Mouse (Mus musculus) lung, embryonic 15.5 days (tissue): ENCODE data around the gene Med17. TPM values are rescaled to one million over a fixed set of nuclear protein-coding genes. Genes with fewer than 3 reads are reported as not detected.

Source experiments
- ATAC-seq: fragments of 200-750 bp; cut with Nextera tagmentation; 2 replicates; pipeline ENCODE4 v1.8.0; 2017; ENCODE audit warnings: moderate number of reproducible peaks, borderline replicate concordance; ENCODE audit not compliant: low FRiP score, low TSS enrichment; ENCODE audit errors: extremely low read depth
- H3K27ac ChIP-seq: fragments of 300-500 bp; sonication (generic); 2 replicates; pipeline ENCODE4 v1.5.1; 2015; ENCODE audit warnings: moderate library complexity, mild to moderate bottlenecking, inconsistent platforms
- H3K27me3 ChIP-seq: fragments of 300-500 bp; sonication (generic); 2 replicates; pipeline ENCODE4 v1.6.1; 2015; ENCODE audit warnings: inconsistent platforms
- H3K36me3 ChIP-seq: fragments of 300-500 bp; sonication (generic); 2 replicates; pipeline ENCODE4 v1.6.1; 2015; ENCODE audit warnings: inconsistent platforms
- H3K4me1 ChIP-seq: fragments of 300-500 bp; sonication (generic); 2 replicates; pipeline ENCODE4 v1.6.1; 2015; ENCODE audit warnings: inconsistent platforms
- H3K4me2 ChIP-seq: fragments of 300-500 bp; sonication (generic); 2 replicates; pipeline ENCODE4 v1.6.1; 2015; ENCODE audit warnings: inconsistent platforms, mild to moderate bottlenecking, moderate library complexity
- H3K4me3 ChIP-seq: fragments of 300-500 bp; sonication (generic); 2 replicates; pipeline ENCODE4 v1.5.1; 2015; ENCODE audit warnings: mild to moderate bottlenecking, inconsistent platforms
- H3K9ac ChIP-seq: fragments of 300-500 bp; sonication (generic); 2 replicates; pipeline ENCODE4 v1.6.1; 2015; ENCODE audit warnings: inconsistent platforms
- H3K9me3 ChIP-seq: fragments of 300-500 bp; sonication (generic); 2 replicates; pipeline ENCODE4 v1.6.1; 2016; ENCODE audit warnings: inconsistent platforms
- WGBS: fragments of 180-500 bp; shearing (Covaris S2); methylation state at CpG from one replicate; pipeline ENCODE4 v1.1.7; 2015; 5-methylcytosine and 5-hydroxymethylcytosine counted together
- microRNA-seq: library from miRNA; unstranded; fragments of <30 nt; microRNA quantifications from one replicate; pipeline ENCODE4, GENCODE M21; 2016
- polyA plus RNA-seq: library from polyadenylated mRNA; unstranded; fragments of >200 nt; fragmentation: Nextera tagmentation; extraction: Ambion mirVana; gene quantifications from 2 replicates; pipeline ENCODE4 v1.2.1, GENCODE M21; 2015

Med17 gene
- polyA plus RNA-seq, 1 experiment from 2014 or later = 35.7 TPM

DNA sequence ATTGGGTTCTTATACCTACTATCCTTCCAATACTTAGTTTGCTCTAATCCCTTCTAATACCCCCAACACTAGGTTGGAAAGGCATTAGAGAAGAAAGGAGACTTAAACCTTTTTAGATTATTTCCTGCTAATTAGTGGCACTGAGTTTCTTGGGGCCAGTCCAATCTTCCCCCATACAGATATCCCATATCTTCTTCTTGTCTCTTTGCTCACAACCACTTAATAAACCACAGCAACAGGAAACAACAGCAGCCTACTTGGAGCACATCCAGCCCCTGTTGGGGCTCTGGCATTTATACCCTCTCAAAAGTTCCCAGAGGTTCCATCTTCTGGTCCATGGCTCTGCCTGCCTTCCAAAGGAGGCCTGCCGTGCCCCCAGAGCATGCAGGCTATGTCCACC lies 66.0 kb downstream of the Med17 start:
- Histone ChIP-seq H3K9me3 (no peaks in the 10 kb centered on the region), H3K4me3 (no peak overlapping the region), H3K4me1 (no peaks in the 10 kb centered on the region), H3K27me3 (no peaks in the 10 kb centered on the region), H3K36me3 (no peaks in the 10 kb centered on the region), H3K9ac (no peak overlapping the region), H3K4me2 (no peak overlapping the region), H3K27ac (no peak overlapping the region)
- ATAC-seq = no peak
- 68% methylated on average over 1 of the region's 1 CpGs for WGBS

- Histone ChIP-seq H3K27ac (no peak overlapping the region), H3K4me3 (no peak overlapping the region), H3K4me1 (no peaks in the 10 kb centered on the region), H3K9me3 (no peaks in the 10 kb centered on the region), H3K36me3 (no peaks in the 10 kb centered on the region), H3K9ac (no peak overlapping the region), H3K27me3 (no peaks in the 10 kb centered on the region), H3K4me2 (no peak overlapping the region)
- no peak for ATAC-seq
- 61% methylated on average over 3 of the region's 3 CpGs for WGBS
Measured at GRCm38 (mm10) chr9:15211876-15212275, 67.9 kb downstream of the Med17 start.

Small RNA genes lying within 50 kb of the gene (microRNA-seq; reads per million reads assigned to microRNA genes)
- gene Gm49349 (not detected), gene mmu-mir-7650 (not detected)

Other genes with a start within 250 kb of the Med17 start
- gene Panx1, start 234.5 kb downstream of the Med17 start, polyA plus RNA-seq = 31.7 and 38.6 TPM in 2 replicates
- not detected in 2 replicates for gene Hephl1, start 167.8 kb downstream of the Med17 start, polyA plus RNA-seq
- gene Vstm5, start 40.9 kb downstream of the Med17 start, polyA plus RNA-seq = 0.82 and 1.3 TPM in 2 replicates
- 67.5 and 67.7 TPM in 2 replicates for gene Taf1d, start 26.3 kb upstream of the Med17 start, polyA plus RNA-seq
- 9.0 and 10.0 TPM in 2 replicates for gene 4931406C07Rik, start 26.5 kb upstream of the Med17 start, polyA plus RNA-seq
- 13.8 and 16.5 TPM in 2 replicates for gene Cep295, start 77.9 kb upstream of the Med17 start, polyA plus RNA-seq
- 2.7 and 3.9 TPM in 2 replicates for gene Smco4, start 213.5 kb upstream of the Med17 start, polyA plus RNA-seq